Mouse (Mus musculus) ES-Bruce4 (cell line): ENCODE results near the gene Asic2. TPM values are rescaled to one million over a fixed set of nuclear protein-coding genes. Genes with fewer than 3 reads are reported as not detected.

Experiments used
- H3K27ac ChIP-seq: 2 replicates; pipeline ENCODE4 v1.5.1; 2012; ENCODE audit warnings: low read length, inconsistent platforms; ENCODE audit not compliant: insufficient read depth
- H3K27me3 ChIP-seq: 2 replicates; pipeline ENCODE4 v1.6.1; 2012; ENCODE audit warnings: mild to moderate bottlenecking, low read length, inconsistent platforms; ENCODE audit not compliant: control insufficient read depth, poor library complexity, insufficient read depth, severe bottlenecking
- H3K36me3 ChIP-seq: 2 replicates; pipeline ENCODE4 v1.6.1; 2012; ENCODE audit warnings: inconsistent platforms, mild to moderate bottlenecking, low read length, moderate library complexity; ENCODE audit not compliant: control insufficient read depth, poor library complexity, insufficient read depth, severe bottlenecking
- H3K4me1 ChIP-seq: one replicate; pipeline ENCODE4 v1.8.1; 2011; ENCODE audit warnings: low read length; ENCODE audit not compliant: control insufficient read depth, insufficient read depth
- H3K4me3 ChIP-seq: 2 replicates; pipeline ENCODE4 v1.5.1; 2011; ENCODE audit warnings: low read depth, mild to moderate bottlenecking, low read length
- H3K9ac ChIP-seq: 2 replicates; pipeline ENCODE4 v1.6.1; 2012; ENCODE audit warnings: low read depth, mild to moderate bottlenecking, inconsistent platforms; ENCODE audit not compliant: poor library complexity, severe bottlenecking
- H3K9me3 ChIP-seq: replicated peaks from 2 replicates; pipeline ENCODE4 v1.6.1; 2012; ENCODE audit warnings: mild to moderate bottlenecking, low read length, inconsistent platforms; ENCODE audit not compliant: control insufficient read depth, poor library complexity, insufficient read depth, severe bottlenecking
- CTCF ChIP-seq: IDR thresholded peaks from one replicate; pipeline ENCODE4 v1.8.1; 2011; ENCODE audit warnings: low read depth, low read length
- EP300 ChIP-seq: IDR thresholded peaks from 2 replicates; pipeline ENCODE4 v1.6.1; 2011; ENCODE audit warnings: low read depth, low read length; ENCODE audit not compliant: insufficient read depth
- POLR2A ChIP-seq: IDR thresholded peaks from one replicate; pipeline ENCODE4 v1.8.1; 2011; ENCODE audit warnings: low read length; ENCODE audit not compliant: insufficient read depth
- polyA plus RNA-seq: library from polyadenylated mRNA; stranded (reverse); fragments of >200 nt; gene quantifications from 2 replicates; pipeline ENCODE4 v1.2.4, GENCODE M21; 2011; ENCODE audit warnings: low read depth; ENCODE audit not compliant: missing spikeins, insufficient read depth, insufficient read length

Asic2 gene
- polyA plus RNA-seq, 1 experiment, result not detected

GRCm38 (mm10) chr11:81476231-81476630 lies 492.0 kb downstream of the Asic2 start:
- H3K9ac ChIP-seq, result no peak overlapping the region
- peak; percentile 36 for TF ChIP-seq CTCF
- no peak for TF ChIP-seq EP300
- H3K27me3 ChIP-seq, result peaks cover 2% of the 10 kb centered on the region; the same call in 1 of the 2 replicates
- no peak overlapping the region for H3K4me3 ChIP-seq
- no peaks in the 10 kb centered on the region for H3K36me3 ChIP-seq
- H3K27ac ChIP-seq, result no peak overlapping the region
- H3K9me3 ChIP-seq, result no peaks in the 10 kb centered on the region
- no peaks in the 10 kb centered on the region for H3K4me1 ChIP-seq

GRCm38 (mm10) chr11:81474121-81474520 lies 494.1 kb downstream of the Asic2 start:
- H3K9me3 ChIP-seq, result no peaks in the 10 kb centered on the region
- peaks cover 2% of the 10 kb centered on the region; the same call in 1 of the 2 replicates for H3K27me3 ChIP-seq
- TF ChIP-seq POLR2A, result no peak
- no peak overlapping the region for H3K4me3 ChIP-seq
- H3K36me3 ChIP-seq, result no peaks in the 10 kb centered on the region
- no peak overlapping the region for H3K27ac ChIP-seq
- no peak overlapping the region for H3K9ac ChIP-seq
- no peaks in the 10 kb centered on the region for H3K4me1 ChIP-seq

GRCm38 (mm10) chr11:81462199-81462598 lies 506.1 kb downstream of the Asic2 start:
- Histone ChIP-seq H3K27ac (no peak overlapping the region), H3K9me3 (no peaks in the 10 kb centered on the region), H3K4me1 (no peaks in the 10 kb centered on the region), H3K9ac (no peak overlapping the region), H3K36me3 (no peaks in the 10 kb centered on the region), H3K4me3 (no peak overlapping the region), H3K27me3 (no peaks in the 10 kb centered on the region)
- TF ChIP-seq CTCF (peak; percentile 55), EP300 (no peak)

- H3K4me3 ChIP-seq, result no peak overlapping the region
- H3K4me1 ChIP-seq, result no peaks in the 10 kb centered on the region
- no peaks in the 10 kb centered on the region for H3K27me3 ChIP-seq
- no peak for TF ChIP-seq POLR2A
- TF ChIP-seq EP300, result no peak
- no peak for TF ChIP-seq CTCF
- H3K9ac ChIP-seq, result no peak overlapping the region
- no peaks in the 10 kb centered on the region for H3K9me3 ChIP-seq
- no peak overlapping the region for H3K27ac ChIP-seq
- H3K36me3 ChIP-seq, result no peaks in the 10 kb centered on the region
Measured at GRCm38 (mm10) chr11:81461748-81462147, 506.5 kb downstream of the Asic2 start.

- Histone ChIP-seq H3K27me3 (no peaks in the 10 kb centered on the region), H3K9me3 (no peaks in the 10 kb centered on the region), H3K4me1 (no peaks in the 10 kb centered on the region), H3K27ac (no peak overlapping the region), H3K36me3 (no peaks in the 10 kb centered on the region), H3K9ac (no peak overlapping the region), H3K4me3 (no peak overlapping the region)
- TF ChIP-seq POLR2A, result no peak
- no peak for TF ChIP-seq CTCF
- no peak for TF ChIP-seq EP300
Measured at GRCm38 (mm10) chr11:81454921-81455320, 513.3 kb downstream of the Asic2 start.

GRCm38 (mm10) chr11:81454111-81454510 lies 514.1 kb downstream of the Asic2 start:
- Histone ChIP-seq H3K27ac (no peak overlapping the region), H3K4me1 (no peaks in the 10 kb centered on the region), H3K9ac (no peak overlapping the region), H3K9me3 (no peaks in the 10 kb centered on the region), H3K36me3 (no peaks in the 10 kb centered on the region), H3K4me3 (no peak overlapping the region), H3K27me3 (no peaks in the 10 kb centered on the region)
- TF ChIP-seq CTCF (no peak), EP300 (no peak), POLR2A (no peak)

GRCm38 (mm10) chr11:81449271-81449705 lies 519.0 kb downstream of the Asic2 start:
- Histone ChIP-seq H3K9ac (no peak overlapping the region), H3K36me3 (no peaks in the 10 kb centered on the region), H3K4me1 (no peaks in the 10 kb centered on the region), H3K27ac (no peak overlapping the region), H3K27me3 (no peaks in the 10 kb centered on the region), H3K4me3 (no peak overlapping the region), H3K9me3 (no peaks in the 10 kb centered on the region)
- TF ChIP-seq CTCF, result no peak
- no peak for TF ChIP-seq EP300
- TF ChIP-seq POLR2A, result no peak
